Mouse (Mus musculus): ENCODE data around the gene Agbl1.

Gene Agbl1

DNA sequence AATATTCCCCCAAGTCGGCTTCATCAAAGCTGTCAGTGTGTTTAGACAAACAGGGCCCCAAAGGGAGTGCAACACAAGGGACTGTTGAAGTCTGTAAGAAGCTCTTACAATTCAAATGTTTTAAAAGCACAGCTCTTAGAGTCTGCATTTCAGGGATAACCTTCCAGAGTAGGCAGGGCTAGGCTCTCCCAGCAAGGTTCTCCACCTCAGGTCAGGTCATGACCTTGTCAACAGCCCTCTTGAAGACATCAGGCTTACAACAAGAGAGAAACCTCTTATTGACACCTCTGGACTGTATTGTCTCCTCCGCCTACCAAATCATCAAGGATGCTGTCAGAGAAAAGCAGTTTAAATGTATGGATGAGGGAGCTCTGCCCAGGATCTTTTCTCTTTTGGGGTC lies 692.0 kb downstream of the Agbl1 start:
- DNase-seq (ENCODE audit: low spot score in 2 of 2) = no peak

DNA sequence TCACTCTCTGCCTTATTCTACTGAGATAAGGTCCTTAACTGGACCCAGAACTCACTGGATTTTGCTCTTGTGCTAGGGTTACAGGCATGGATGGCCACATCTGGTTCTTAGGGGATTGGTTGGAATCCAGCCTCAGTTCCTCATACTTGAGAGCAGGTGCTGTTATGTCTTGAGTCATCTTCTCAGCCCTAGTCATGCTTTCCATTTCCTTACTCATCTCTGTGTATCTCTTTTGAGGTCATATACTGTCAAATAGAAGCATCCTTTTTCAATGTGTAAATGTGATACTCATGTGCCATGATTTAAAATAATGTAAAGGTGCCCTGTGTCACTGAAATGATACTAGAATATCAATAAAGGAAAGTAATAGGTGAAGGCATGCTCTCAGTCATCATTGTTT lies 705.5 kb downstream of the Agbl1 start:
- DNase-seq (ENCODE audit: low spot score in 2 of 2) = no peak

DNA sequence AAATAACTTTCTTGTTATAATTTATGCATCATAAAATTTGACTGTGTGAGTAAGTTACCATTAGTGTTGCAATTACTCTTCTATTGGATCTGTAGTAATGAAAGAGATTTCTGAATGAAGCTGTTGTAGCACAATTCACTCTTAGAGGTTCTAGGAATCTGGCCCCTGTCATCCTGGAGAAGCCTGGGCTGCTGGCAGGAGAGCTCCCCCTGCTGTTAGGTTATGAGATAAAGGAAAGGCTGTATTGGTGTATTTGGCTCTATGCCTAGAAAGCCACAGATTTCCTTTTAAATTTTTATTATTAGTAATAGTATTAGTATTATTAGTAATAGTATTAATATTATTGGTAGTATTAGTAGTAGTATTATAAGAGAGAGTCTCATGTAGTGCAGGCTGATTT lies 711.8 kb downstream of the Agbl1 start:
- DNase-seq (ENCODE audit: low spot score in 2 of 2) = peak in 1 of 2 experiments; percentile 18

DNA sequence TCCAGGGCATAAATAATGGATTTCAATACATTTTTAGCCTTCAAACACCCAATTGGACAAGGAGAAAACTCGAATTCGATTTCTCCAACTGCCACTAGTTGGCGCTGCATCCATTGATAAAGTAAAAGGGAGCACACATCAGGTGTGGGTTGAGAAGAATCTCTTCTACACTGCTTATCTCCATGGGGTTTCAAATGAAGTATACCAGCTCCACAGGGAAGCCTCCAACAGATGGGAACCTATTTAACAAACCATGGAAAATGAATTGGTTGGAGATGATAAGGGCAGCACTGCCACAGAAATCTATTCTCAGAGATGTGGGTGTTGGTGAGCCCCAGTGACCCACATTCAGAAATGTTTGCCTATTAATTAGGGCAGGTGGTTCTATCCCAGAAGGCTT lies 741.6 kb downstream of the Agbl1 start:
- DNase-seq (ENCODE audit: low spot score in 2 of 2) = peak in 1 of 2 experiments; percentile 11

DNA sequence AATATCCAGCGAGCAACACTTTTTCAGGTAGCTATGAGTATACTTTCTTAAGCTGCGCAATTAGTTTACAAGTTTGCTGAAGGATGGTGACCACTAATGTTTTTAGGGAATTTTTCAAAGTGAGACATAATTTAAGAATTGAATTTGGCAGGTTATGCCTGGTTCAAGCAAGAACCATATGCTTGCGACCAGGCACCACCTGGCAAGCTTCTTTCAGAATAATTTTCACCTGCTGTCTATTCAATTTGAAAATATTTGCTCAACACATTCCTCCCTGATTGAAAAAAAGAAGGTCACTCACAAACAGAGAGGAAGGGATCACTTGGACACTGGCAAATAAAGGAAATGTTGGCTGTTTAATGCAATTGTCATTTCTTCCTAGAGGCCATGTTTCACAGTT lies 779.9 kb downstream of the Agbl1 start:
- no peak for DNase-seq (ENCODE audit: low spot score in 2 of 2)

DNA sequence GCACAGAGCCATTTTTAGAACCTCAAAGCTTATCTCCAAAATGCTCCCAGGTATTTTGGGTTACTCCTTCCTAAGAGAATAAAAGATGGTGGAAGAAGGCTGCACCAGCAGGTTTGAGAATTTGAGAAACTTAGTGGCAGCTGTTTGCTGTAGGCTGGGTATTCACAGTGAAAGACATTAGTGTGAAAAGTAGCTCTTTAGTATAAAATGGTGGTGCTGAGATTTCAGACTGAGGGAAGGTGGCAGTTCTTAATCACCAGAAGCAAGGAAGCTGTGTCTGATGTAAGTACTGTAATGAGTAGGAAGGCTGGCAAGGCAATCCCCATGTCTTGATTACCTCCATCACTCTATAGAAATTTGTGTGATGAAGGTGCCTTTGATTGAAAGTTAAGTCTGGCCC lies 799.3 kb downstream of the Agbl1 start:
- DNase-seq (ENCODE audit: low spot score in 2 of 2) = no peak

DNA sequence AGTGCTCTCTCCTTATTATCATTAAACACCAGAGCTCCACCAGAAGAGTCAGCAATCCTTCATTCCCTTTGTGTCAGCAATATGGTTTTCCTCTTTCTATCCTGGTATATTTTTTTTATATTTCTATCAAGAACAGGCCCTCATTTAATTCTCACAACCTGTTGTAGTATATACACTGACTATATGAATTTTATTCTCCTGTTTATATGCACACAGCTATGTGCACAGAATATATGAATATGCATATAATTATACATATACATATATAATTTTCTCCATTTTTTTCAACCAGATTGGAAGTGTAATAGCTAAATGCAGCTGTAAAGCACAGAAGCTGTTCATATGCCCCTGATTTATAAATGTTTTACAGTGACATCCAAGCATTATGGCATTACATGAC lies 846.3 kb downstream of the Agbl1 start:
- no peak for DNase-seq (ENCODE audit: low spot score in 2 of 2)

DNA sequence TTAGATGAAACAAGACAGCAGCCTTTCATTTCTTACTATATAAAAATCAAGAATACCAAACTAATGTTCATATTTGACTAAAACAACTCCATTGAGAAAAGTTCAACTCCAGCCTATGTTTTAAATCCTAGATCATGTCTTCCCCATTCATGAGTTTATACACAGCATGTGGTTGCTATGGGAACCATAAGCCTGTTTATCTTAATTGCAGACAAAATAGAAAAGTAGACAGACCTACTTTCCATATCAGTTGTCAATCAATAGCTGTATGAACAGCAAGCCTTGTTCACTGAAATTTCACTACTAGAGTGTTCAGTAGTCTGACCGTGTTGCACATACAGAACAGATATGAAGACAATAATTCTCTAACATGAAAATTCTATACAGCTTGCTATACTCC lies 857.6 kb downstream of the Agbl1 start:
- DNase-seq (ENCODE audit: low spot score in 2 of 2) = no peak

DNA sequence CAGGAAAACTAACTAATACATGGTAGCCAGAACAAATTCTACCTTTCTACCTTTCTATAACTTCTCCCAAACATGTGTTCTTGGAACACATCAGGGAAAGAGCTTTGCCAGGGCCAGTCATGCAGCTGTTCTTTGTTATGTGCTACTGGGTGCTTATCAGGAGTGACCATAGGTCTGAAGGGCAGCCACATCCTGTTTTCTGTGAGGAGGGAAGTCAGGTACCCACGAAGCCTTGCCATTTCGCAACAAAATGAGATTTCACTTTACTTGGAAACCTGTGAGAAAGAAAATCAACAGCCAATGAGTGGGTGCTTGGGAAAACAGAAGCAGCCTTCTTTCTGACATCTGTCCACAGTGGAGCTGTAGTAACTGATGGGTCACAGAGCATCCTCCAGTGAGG lies 865.5 kb downstream of the Agbl1 start:
- no peak for DNase-seq (ENCODE audit: low spot score in 2 of 2)

DNA sequence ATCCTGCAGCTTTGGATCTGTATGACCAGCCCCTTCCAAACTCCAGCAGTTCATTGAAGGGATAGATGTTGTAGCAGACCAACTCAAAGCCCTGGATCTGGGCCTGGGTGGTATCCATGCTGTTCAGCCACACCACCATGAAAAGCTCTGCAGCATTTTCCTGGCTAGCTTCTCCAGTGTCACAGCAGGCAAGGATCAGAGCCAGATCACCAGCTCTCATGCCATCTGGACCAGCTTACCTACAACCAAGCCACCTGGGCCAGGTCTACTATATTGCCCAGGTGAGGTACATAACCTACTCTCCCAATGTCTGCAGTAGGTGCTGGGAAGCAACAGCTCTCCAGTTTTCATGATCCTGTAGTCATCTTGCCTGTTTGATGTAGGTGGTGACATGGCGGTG lies 884.3 kb downstream of the Agbl1 start:
- DNase-seq (ENCODE audit: low spot score in 2 of 2) = no peak

DNA sequence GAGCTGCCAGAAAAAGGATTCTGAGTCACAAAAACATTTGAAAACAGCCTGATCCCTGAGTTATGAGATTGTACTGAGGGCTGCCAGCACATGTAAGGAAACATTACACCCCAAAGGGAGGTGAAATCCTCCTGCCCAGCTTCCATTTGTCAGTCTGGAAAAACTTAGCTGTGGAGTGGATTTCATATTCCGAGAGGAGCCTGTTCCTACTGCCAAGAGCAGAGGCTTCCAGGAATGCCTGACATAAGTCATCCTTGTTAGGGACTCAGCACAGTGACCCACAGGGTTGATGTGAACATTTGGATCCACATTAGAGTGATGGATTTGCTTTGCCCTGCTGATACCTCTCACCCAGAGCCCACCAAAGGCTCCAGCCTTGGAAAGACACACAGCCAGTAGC lies 899.4 kb downstream of the Agbl1 start:
- DNase-seq (ENCODE audit: low spot score in 2 of 2) = no peak

DNA sequence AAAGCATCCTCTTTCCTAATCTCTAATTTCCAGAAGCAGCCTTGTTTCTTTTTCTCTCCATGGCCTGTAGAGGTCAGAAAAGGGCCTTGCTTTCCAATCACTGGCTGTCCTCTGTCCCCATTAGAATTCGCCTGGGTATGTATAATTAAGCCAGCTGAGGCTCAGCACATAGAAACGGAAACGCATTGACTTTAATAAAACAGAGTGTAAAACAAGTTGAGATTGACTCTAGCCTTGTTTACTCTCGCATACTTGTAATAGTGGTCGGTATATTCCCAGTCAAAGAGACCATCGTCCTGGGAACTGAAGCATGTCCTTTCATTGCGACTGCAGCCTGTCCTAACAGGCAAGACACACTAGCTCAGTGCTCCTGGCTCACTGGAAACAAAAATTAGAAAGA lies 902.3 kb downstream of the Agbl1 start:
- peak in 1 of 2 experiments; percentile 8 for DNase-seq (ENCODE audit: low spot score in 2 of 2)

DNA sequence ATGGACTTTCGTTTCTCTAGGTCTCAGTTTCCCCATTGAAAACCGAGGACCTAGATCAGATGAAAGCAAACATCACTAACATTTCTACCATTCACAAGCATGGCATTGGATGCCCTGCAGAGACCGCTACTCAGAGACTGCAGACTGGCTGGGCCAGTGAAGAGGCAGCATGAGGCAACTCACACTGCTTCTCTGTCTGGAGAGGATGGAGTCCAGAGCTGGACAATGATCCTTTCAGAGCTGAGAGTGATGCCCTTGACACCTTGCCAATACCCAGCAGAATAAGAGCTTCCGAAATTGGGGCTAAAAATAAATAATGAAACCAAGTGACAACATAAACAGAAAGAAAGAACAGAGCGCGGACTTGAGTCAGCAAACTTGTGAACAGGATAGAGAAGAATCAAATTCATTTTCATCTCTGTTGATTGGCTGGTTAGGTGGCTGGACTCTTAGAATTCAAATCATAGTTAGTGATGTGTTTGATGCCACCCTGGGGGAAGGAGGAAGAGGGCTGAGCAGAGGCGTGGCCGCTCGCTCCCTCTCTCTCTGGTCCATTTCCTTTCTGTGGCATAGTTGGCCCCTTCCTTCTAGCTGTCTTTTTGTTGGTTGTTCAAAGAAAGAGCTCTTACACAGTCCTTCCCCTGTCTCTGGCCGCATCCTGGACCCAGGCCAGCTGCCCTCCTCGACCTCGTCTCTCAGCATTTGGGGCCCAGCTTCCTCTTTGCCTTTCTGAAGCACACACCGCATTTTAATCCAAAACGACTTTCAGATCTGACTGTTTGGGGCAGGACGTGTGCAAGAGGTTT lies 903.1 kb downstream of the Agbl1 start:
- peak; percentile 29 to 54 for DNase-seq (ENCODE audit: low spot score in 2 of 2)

DNA sequence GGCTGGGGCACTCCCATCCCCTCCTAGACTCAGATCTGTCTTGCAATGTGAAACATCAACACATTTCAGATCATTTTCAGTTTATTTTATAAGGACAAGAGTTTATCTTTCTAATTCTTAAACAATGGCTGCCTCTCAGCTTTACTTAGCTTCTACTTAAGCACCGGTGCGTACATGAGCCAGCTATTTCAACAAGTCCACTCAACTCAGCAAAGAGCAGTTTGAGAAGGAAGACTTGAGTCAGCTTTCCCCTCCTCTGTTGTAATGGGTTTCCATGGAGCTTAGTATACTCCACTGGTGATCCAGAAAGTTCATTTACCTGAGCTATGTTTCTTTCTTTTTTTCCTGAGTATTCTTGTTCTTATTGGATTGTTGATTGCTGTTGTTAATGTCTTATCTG lies 905.2 kb downstream of the Agbl1 start:
- no peak for DNase-seq (ENCODE audit: low spot score in 2 of 2)

DNA sequence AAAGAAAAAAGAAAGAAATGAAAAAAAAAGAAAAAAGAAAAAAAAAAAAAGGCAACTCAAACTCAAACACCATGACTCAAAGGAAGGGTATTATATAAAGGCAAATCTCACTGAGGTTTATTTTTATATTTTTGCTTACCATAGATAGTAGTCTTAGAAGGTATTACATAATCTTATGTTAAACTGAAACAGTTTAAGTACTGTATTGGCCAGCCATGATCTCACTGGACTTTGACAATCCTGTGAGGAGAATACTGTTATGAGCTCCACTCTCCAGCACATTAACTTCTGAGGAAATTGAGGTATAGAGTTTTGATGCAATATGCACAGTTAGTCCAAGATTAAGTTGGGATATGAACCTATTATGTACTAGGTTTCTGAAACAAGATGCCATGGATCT lies 909.0 kb downstream of the Agbl1 start:
- no peak for DNase-seq (ENCODE audit: low spot score in 2 of 2)

DNA sequence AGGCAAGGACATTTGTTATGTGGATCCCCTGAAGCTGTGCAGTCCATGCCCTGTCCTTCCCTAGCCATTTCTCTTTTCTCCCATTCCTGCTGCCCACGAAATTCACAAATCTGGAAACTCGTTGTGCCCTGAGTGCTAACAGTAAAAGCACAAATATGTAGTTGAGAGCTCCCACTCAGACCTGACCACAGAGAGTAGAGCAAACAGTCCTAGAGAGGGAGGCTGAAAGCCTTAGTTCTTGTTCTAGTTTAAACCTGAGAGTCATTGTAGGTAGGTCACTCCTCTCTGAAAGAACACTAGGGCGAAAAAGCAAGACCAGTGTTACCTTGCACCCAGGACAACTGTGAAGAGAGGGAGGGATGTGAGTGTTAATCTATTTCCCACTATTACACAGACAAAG lies 917.8 kb downstream of the Agbl1 start:
- no peak for DNase-seq (ENCODE audit: low spot score in 2 of 2)

DNA sequence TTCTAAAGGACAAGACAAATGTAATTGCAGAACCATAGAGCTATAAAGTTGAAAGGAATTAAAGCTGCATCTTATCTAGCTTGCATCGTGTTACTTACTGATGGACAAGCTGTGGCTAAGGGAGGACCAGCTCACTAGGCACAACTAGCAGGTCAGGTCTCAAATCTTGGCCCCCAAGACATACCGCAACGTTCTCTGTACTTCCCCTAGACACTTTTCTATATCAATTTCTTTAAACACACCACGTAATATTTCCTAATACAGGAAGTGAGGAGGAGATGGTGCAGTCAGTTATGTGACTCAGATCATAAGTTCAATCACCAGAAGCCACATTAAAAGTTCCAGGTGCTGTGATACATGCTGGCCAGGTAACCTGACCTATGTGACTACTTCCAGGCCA lies 919.1 kb downstream of the Agbl1 start:
- DNase-seq (ENCODE audit: low spot score in 2 of 2) = no peak

DNA sequence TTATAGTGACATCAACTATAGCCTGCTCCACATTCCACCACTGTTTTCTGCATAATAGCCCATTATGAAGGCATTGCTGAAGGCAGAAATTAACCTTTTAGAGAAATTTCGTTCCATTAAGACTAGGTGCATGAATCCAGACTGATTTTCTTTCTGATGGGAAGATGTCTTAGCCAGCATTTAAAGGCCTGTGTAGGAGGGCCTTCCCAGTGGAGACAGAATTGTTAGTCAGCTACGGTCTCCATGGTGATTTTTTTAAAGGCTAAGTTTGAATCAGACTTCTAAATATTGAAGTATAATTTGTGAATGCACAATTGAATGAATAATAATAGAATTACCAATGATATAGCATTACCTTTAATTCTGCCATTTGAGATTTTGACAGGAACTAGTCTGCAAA lies 920.2 kb downstream of the Agbl1 start:
- no peak for DNase-seq (ENCODE audit: low spot score in 2 of 2)

DNA sequence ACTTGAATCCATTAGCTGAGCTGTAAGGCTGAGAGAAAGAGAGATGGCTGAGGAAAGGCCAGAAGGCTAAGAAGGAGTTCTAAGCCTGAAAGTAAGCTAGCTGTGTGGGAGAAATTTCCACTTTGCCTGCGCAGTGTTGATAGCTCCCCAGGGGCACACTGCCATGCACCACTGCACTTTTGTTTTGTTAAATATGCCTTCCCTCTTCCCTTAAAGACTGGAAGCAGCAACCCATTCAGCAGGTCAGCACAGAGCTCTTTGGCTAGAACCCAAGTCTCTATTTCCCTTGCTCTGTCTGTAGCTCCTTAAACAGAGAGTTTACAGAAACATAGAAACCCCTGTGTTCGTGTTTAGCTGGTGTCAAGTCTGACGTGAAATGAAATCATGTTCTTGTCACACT lies 922.7 kb downstream of the Agbl1 start:
- no peak for DNase-seq (ENCODE audit: low spot score in 2 of 2)

DNA sequence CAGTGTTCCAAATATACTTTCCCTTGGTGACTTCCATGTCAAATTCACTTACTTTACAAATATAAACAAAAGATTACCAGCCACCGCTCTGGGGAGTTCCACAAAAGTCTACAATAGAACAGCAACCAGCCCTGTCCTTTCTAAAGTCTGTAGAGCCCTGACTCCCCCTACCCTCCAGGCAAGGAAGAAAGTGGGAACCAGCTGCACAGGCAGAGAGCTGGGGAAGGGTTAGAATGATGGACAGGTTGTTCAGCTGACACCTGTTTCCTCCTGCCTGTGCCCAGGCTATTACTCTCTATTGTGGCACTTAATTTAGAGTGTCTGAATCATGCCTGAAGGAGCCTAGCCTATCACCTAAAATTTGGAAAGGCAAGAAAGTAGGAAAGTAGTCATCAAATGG lies 923.2 kb downstream of the Agbl1 start:
- DNase-seq (ENCODE audit: low spot score in 2 of 2) = no peak

DNA sequence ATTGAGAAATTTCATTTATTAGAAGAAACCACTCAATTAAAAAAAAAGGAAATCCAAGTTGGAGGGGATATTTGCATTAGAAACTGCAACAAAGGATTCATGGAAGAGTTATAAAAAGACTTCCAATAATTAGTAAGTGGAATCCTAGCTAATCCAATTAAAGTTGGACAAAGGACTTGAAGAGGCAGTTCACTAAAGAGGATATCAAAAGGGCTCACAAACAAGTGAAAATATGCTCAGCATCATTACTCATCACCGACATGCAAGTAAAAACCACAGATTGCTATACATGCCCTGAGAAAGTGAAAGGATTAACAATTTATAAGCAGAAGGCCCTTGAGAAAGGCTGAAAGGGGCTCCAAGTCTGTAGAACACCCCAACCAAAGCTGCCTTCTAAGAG lies 935.2 kb downstream of the Agbl1 start:
- DNase-seq (ENCODE audit: low spot score in 2 of 2) = no peak

Measured in cerebellum, postnatal 4 days (tissue).